Mouse (Mus musculus) forelimb bud, embryonic 11.5 days (tissue): ENCODE data around the gene Ntm.
A peak's percentile ranks its signal among the peaks of the same experiment; 100 is the strongest.

Experiments used
- DNase-seq: peaks from one replicate; pipeline ENCODE4 v3.0.0-alpha.2; 2012; ENCODE audit warnings: low read depth, low spot score

Ntm gene

DNA sequence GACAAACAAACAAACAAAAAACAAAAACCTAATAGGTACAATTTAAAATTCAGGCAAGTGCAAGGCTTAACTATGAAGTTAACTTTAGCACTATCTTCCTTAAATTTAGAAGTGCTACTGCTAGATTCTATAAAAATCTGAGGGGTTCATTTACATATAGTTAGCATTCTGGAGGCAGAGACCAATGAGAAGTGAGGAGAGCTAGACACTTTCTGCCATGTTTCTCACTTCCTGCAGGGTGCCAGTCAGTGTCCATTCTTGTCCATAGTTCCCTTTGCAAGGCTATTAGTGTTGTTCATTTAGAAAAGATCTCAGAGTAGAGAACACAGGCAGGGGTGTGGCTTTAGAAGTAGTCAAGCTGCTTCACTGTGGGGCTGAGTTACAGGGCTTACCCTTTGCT is 208.6 kb downstream of the Ntm start:
- DNase-seq: no peak

DNA sequence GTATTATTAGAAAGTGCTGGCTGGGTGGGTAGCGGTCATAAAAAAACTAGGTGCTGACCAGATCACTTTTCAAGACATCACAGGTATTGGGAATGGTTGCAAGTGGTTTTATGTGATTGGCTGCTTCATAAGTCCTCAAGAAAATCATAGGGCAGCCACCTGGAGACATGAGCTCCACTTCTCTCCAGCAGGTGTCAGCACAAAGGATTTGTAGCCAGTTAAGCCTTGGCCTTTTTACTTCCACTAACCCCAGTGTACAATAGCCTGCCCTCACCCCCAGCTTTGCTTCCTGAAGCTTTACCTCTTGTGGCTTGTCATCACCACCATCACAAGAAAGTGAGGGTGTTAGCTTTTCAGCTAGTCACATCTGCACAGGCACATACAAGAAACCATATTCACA is 211.5 kb downstream of the Ntm start:
- DNase-seq: peak; percentile 60

DNA sequence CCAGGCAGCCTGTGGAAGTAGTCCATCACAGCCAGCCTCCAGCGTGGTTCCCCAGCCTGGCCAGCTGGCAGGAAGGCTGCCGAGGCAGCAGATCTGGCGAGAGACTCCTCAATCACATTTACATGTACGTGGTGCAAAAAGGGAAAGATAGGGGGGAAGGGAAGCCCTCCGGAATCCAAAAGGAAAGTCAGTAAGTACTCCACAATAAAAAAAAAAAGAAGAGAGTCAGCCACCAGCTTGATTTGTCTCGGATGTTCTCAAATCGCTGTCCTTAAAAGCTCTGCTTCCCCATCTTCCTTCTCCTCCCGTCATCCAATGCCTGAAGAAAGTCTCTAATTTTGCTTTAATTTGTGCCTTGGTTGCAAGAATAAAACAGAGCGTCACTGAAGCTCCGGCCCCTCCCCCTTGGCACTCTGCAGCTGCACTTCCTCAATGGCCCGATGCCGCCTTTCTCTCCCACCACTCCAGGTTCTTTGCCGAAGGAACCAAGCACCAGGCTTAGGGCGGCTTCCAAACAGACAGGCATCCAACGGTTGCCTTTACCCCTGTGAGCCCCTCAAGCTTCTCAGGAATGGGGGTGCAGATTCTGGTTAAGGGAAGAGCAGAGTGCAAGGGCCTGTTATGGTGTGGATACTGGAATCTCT is 212.4 kb downstream of the Ntm start:
- no peak for DNase-seq

DNA sequence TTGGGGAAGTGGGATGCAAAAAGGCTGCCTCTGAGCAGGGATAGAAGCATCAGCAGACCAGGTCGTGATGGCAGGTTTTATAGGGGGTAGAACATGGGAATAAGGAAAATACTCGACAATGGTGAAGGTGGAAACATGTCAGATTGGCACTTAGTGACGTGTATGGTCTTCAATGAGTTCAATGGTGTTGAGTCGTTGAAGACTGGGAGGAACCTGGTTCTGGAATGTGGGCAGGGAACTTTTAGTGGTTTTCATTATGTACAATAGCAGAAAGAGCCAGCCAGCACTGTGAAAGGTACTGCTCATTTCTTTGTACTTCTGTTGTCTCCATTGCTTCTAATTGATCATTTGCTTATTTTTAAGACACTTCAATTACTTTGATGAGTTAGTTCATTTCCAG is 214.9 kb downstream of the Ntm start:
- DNase-seq: no peak

DNA sequence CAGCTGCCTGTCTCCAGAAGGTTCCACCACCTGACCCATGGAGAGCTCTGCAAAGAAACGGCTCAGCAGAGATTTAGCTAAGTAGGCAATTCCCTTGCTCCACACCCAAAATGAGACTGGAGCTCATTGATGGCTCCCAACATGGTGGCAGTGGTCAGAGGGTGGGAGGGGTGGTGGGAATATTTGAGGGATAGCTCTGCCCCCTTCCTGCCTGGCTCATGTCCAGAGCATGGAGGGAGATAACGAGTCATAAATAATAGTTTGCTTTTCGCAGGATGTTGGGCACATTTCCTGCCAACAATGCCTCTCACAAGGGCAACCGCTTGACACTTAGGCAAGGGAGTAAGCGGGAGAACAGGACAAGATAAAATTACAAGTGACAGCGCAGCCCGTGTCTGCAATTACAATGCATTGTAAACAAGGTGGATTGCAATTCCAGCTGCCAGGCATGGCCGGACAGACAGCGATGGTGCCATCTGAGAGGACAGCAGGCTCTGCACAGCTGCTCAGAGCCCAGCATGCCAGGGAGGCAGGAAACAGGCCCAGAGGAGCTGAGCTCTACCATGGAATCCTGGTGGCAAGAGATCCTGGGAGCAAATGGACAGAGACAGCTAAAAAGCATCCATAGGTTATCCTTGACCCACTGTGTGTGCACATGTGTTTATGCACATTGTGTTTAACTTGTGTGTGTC is 224.0 kb downstream of the Ntm start:
- no peak for DNase-seq

DNA sequence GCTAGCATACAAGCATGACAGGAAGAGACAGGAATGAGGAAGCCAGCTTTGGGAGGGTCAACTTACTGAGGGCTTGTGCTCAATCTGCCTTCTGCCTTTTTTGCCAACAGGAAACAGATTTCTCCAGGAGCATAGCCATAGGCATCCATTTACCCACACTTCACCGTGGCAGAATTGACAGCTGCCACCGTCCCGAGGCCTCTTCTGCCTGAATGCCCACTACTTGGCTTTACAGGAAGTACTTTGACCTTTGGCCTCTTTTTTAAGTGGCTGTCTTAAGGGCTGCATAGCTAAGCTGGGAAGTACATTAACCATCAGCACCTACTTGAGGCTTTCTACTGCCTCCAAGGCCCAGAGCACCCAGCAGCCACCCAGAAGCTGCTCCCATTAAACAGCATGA is 226.9 kb downstream of the Ntm start:
- DNase-seq: no peak

DNA sequence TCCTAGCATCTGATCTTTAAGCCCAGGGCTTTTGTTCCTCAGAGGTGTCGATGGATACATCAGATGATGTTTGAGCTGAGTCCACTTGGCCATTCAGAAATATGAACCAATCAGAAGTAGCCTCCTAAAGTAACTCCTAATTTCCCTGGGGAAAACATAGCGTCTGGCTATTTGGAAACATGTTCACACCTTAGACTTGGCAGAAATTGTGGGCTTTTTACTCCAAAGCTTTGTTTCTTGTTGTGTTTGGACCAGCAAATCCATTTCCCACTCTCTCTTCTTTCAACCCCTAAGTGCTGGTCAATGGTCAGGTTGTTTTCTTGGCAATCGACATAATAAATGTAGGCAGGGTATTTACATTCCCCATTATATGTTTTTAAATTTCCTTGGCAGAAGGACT is 230.0 kb downstream of the Ntm start:
- no peak for DNase-seq

DNA sequence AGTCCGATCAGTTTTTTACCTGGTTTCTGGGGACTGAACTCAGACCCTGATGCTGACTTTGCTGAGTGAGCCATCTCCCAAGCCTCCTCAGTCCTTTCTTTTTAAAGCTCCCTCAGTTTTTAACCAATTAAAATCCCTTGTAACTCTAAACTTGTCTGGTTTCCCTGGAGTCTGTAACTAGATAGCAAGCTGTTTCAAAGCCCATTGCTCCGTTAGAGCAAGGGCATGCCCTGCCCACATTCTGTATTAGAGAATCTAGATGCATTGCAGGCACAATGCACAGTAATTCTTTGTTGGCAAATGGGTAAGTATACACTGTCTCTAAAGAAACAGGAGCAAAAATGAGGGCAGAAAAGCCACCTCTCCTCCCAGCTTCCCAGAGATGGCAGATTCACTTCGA is 231.3 kb downstream of the Ntm start:
- DNase-seq: no peak

DNA sequence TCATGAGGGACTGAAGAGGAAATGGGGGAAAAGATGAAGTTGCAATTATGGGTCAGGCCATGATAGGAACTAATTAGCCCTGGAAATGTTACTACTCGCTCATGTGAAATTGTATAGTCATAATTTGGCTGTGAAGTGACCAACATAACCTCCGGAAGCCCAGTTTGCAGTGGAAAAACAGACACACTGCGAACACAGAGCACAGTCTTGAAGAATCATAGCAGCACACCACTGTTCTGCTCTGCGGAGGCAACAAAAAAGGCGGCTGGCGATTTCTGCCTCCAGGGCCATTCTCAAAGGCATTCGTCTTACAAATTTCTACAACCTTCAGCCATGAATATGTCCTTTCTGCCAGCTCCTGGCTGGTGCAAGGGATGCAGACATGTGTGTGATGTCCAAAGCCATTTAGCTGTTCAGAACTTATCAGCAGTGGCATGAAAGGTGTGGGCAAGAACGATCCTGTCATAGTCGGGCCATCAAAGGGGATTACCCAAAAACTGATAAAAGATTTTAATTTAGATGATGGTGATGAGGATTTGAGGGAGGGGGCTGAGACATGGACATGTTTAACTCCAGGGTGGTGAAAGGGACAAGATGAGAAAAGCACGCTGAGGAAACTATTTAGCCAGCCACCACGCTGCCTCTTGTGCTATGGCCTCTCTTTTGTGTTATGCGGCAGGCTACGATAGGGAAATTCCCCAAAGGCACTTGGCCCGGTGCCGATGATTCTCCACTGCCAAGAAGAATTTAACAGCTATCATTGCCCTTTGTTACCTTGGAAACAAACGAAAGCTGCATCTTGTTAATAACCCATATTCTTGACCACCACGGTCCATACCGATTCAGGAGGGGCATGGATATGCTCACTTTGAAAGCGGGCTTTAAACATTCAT is 235.2 kb downstream of the Ntm start:
- no peak for DNase-seq

DNA sequence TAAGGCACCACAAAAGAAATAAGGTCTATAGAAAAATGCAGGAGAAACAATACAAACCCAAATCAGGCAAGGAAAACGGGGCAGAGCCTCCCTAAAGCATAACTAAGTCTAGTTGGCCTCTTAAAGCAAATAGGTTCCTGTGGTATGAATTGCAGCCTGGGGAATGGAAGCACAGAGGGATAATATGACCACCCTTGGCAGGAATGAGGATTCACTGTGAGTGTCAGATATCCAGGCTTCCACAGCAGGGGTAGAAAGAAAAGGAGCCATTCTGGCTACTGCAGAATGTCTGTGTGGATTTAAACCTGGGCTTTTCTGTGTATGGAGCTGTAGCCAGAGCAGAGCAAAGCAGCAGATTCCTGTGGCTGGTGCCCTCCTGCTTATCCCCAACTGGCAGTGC is 241.5 kb downstream of the Ntm start:
- no peak for DNase-seq

DNA sequence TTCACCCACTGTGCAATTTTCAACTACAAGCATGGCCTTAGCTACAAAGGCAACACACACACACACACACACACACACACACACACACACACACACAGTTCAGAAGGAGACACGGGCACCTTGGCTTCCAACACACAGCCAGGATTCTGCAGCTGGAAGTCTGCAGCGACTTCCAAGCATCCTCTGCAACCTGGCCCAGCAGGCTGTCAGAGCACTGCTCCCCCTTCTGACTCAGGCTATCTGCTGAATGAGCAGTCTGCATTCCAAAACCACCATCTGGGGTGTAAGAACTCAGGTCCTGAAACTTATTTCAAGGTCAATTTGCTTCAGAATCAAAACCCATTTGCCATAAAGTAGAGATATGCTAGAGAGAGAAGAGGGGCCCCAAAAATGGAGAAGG is 246.1 kb downstream of the Ntm start:
- no peak for DNase-seq

DNA sequence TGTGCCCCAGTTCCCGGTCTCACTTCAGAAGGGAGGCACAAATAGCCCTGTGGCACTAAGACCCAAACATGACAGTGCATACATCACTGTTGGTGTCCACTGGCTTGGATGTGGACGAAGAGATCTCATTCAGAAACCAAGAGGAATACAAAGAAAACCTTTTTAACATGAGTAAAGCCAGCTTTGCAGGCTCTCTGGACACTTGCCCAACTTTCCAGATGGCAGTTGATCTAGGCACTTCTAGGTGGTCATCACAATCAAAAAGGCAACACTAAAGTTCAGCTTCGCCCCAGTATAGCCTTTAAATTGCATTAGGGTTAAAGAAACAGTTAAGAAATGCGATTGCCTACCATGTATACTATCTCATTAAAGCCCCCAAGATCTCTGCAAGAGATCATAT is 264.7 kb downstream of the Ntm start:
- no peak for DNase-seq

DNA sequence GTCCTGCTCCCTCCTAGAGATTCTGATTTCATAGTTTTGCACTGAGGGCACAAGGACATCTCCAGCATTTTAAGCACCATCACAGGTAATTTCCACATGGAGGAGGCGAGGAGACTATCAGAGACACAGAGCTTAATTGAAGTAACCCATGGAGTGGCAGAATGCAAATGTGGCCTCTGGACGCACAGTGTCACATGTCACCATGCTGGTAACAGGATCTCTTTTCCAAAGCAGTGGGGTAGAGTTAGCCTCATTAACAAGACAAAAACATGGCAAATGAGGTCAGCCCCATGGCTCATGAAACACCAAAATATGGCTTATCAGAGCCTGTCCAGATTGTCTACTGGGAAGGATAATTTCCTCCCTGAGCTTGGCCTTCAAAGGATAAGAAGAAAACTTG is 268.8 kb downstream of the Ntm start:
- no peak for DNase-seq

DNA sequence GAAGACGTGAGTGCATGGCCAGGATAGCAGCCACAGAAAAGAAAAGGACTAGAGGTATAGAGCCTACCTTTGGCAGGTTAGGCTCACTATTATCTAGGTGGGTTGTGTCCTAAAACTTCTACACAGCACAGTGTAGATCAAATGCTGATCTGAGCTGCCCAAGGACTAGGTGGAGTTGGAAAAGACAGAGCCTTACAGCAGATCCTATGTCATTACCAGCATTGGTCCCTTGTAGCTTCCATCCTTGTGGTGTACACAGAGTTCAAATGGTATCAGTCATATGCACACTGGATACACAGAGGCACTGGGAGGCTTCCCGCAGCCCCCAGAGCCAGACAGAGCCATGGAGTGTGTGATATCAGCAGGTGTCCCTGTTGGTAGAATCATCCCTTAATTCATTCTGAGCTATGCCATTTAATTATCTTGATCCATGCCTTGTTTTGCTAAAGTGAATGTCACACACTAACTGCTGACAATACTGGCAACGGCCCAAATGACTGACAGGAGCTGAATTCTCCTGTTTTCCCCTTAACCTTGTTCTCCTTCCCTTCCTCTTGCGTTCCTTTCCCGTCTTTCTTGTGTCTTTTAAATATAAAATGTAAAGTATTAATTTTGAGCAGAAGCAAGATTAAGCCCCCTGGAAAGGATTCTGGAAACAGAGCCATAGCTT is 271.6 kb downstream of the Ntm start:
- no peak for DNase-seq

DNA sequence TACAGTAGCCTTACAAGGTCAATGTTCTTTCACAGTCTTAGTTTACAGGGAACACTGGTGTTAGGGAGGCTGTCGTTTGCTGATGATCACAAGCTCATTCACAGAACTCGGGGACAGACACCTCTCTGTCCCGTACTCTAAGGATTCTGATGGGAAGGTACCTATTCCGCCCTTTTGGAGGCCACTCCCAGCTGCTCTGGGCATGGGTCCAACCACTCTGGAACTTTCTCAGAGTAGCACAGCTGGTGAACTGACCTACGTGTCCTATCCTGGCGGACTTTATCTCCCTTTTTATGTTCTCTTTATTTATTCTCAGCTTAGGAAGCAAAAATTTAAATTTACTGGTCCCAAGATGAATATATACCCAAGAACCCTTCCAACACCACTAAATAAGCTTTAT is 280.7 kb downstream of the Ntm start:
- DNase-seq: no peak

DNA sequence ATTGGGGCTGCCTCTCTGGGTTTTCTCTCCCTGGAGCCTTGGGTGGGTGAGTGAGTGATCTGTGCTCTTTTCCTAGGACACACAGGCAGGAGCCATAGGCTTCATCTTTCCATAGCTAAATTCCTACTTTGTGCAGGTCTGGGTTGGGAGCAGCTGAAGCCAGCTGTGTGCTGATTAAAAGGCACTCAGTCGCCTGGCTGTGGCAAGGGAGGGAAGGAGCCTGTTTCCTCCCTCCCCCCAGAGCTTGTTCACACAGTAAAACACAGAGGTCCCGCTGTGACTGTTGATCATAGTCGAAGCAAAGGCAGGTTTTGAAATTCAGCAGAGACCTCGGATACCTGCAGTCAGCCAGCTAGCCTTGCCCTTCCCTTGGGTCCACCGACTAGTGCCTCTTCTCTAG is 282.3 kb downstream of the Ntm start:
- DNase-seq: peak; percentile 44

DNA sequence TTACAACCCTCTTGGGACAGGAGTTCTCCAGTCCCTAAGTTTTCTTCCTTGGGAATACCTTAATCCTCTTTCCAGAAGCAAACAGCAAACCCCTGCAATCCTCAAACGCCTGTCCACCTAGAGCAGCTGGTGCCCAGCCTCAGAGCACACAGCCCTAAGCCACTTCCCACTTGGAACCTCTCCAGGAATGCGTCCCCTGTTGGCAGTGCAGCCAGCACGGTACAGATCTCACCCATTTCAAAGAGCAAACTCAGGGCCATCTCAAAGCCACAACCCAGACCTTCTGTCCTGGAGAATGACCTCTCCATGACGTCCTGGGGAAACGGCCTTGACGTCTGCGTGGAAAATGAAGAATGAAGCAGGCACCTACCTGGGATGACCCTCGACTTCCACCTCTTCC is 289.0 kb downstream of the Ntm start:
- DNase-seq: no peak

DNA sequence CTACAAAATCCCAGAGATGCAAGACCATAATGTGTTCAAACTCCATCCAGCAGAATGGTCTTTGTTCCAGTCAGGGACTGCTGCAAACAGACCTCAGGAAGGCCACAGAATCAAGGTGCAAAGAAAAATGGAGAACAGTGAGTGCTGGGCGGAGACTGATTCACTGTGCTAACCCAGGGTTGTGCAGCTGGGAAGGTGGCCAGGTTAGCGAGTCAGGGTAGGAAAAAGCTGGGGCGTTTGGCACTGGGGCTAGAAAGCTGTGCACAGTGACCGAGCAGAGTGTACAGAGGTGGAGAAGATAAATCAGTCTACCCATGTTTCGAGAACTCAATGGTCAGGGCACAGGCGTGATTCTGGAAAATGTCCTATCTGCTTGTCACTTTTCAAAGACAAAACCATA is 291.1 kb downstream of the Ntm start:
- no peak for DNase-seq

DNA sequence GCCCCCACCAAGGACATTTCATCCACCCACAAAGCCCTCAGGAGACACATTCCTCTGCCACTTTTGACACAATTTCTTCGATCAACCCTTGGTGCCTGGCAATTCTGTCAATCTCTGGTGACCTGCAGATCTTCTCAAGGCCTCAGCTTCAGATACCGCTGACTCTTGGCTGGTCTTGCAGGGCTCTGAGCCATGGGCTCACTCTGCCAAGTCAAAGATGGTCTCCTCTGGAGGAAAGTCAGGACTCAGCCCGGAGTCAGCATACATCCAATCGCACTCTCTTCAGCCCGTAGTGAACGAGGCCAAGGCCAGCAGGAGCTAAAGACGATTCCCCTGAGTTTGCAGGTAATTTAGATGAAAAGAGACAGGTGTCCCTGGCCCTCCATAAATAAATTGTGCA is 299.7 kb downstream of the Ntm start:
- DNase-seq: no peak

DNA sequence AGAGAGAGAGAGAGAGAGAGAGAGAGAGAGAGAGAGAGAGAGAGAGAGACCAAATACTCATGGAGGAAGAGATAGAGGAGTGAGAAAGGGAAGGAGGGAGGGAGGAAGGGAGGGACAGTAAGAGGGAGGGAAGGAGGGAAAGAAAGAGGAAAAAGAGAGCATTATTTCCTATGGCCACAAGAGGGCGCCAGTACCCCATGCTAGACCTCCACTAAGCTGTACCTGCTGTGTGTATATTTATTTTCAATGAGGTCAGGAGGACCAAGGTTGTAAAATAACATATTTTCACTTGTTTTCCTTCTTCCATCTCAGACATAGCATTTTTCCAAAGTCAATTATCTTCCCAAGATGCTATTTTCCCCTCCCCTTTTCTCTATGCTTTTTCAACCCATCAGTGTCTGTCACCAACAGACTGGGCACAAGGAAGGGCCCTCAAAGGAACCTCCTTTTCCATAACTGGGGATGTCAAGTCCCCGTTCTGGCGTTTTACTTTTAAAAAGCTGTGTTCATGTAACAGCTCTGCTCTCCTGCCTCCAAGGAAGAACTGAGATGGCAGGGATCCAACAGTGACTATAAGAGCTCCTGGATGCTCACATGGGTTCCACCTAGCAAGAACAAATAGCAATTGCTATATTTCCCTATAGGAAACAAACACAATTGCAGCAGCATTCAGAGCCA is 301.3 kb downstream of the Ntm start:
- DNase-seq: peak; percentile 68

DNA sequence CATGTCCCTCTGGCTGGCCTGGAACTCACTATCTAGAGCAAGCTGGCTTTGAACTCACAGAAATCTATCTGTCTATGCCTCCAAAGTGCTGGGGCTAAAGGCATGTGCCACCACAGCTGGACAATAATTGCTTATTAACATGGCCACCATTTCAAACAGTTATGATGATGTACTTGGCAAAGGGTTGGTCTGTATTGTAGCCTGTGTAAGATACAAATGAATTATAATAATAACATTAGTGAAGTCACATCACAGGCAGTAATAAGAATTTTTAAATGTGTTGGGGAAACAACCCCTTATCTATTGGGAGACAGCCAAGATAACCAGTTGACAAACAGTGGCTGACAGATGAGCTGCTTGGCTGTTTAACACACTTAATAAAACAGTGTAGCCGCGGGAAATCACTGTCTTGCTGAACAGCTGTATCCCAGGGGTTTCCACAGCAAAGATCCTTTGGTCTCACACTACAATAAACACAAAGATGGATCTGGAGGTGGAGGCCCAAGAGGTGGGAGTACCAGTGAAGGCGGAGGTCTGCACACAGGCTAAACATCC is 302.8 kb downstream of the Ntm start:
- DNase-seq: no peak
